Mouse (Mus musculus): ENCODE data around the gene Arsg.

DNA sequence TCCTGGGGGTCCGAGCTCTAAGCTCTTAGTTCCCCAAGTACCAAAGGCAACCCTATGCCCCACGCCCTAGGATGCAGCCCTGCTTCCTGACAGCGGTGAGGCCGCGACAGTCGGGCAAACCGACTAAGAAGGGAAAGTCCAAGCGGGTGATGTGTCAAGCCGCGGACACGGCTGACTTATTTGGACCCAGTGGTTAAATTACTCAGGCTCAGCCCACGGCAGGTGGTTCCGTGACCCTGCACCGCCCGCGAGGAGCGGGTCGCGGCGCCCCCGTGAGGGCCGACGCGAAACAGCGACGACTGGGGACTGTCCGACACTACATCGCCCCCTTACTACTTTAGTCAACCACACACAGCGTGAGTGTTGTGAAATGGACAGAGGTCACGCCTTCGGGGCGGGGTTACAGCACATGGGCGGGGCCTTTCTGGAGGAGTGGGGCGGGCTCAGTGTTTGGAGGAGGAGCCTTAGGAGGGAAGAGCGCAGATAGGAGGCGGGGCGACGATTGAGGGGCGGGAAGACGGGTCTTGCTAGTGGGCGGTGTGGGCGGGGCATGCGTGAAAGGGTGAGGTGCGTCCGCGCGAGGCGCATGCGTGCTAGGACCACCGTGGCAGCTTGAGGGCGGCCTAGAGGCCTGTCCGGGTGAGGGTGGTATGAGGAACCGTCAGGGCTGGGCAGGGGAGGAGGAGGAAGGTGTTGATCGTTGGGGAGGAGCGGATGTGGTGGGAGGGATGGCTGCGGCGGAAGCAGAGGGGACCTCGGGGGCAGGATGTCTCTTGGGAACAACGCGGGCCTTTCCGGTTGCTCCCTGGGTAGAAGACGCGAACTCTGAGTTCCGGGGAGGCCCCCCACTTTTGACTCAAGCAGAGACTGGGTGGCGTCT is 47.5 kb upstream of the Arsg start, which contains the start of gene Amz2:
- TF ChIP-seq CTCF (conservative IDR thresholded peaks at IDR 0.05 in 1 of 2, IDR thresholded peaks at IDR 0.05 in 1 of 2; ENCODE audit: low read depth in 2 of 2, low read length in 2 of 2): peak; percentile 29 to 100; a peak in 3 of 4 replicates
- TF ChIP-seq USF1 (IDR thresholded peaks at IDR 0.05; ENCODE audit: low read depth, low read length): peak; percentile 18; the same call in 1 of the 2 replicates
- TF ChIP-seq E2F4 (IDR thresholded peaks at IDR 0.05; ENCODE audit: insufficient replicate concordance, low read depth, low read length): peak; percentile 33; the same call in 1 of the 2 replicates
- peak; percentile 81 for TF ChIP-seq ZC3H11A (IDR thresholded peaks at IDR 0.05; ENCODE audit: low read depth, low read length)
- TF ChIP-seq ZKSCAN1 (IDR thresholded peaks at IDR 0.05; ENCODE audit: borderline replicate concordance, low read depth, low read length): no peak; the same call in 1 of the 2 replicates
- TF ChIP-seq POLR2A (IDR thresholded peaks at IDR 0.05; ENCODE audit: low read depth, low read length): peak; percentile 56; the same call in 1 of the 2 replicates
- TF ChIP-seq RCOR1 (conservative IDR thresholded peaks at IDR 0.05; ENCODE audit: low read depth, low read length): peak; percentile 99
- peak; percentile 80 for TF ChIP-seq SIN3A (IDR thresholded peaks at IDR 0.05; ENCODE audit: low read length)
- peak; percentile 100 for TF ChIP-seq BHLHE40 (IDR thresholded peaks at IDR 0.05; ENCODE audit: low read depth, low read length)
- TF ChIP-seq POLR2AphosphoS2 (IDR thresholded peaks at IDR 0.05; ENCODE audit: low read depth, low read length): no peak
- TF ChIP-seq ZNF384 (IDR thresholded peaks at IDR 0.05; ENCODE audit: low read depth, low read length): peak; percentile 70; the same call in 1 of the 2 replicates
- TF ChIP-seq MAZ (IDR thresholded peaks at IDR 0.05; ENCODE audit: low read depth, low read length): peak; percentile 98
- peak; percentile 99 for TF ChIP-seq TCF12 (IDR thresholded peaks at IDR 0.05; ENCODE audit: low read depth, low read length)
- peak; percentile 79 for TF ChIP-seq UBTF (IDR thresholded peaks at IDR 0.05; ENCODE audit: low read depth, low read length)

Measured in CH12.LX (cell line).